Mouse (Mus musculus) forebrain, embryonic 11.5 days (tissue): ENCODE measurements around the gene Nav2. TPM values are rescaled to one million over a fixed set of nuclear protein-coding genes. Genes with fewer than 3 reads are reported as not detected.

ENCODE experiments used
- ATAC-seq: fragments of 200-750 bp; cut with Nextera tagmentation; replicated peaks from 2 replicates; pipeline ENCODE4 v1.8.0; 2017; ENCODE audit warnings: moderate TSS enrichment; ENCODE audit not compliant: low FRiP score
- DNase-seq: peaks from one replicate; pipeline ENCODE4 v3.0.0-alpha.2; 2017; ENCODE audit warnings: low spot score
- H3K27ac ChIP-seq: fragments of 300-500 bp; sonication (generic); 2 replicates; pipeline ENCODE4 v1.5.1; 2014; ENCODE audit warnings: low read depth, low read length
- H3K27me3 ChIP-seq: fragments of 300-500 bp; sonication (generic); 2 replicates; pipeline ENCODE4 v1.6.1; 2014; ENCODE audit warnings: mild to moderate bottlenecking, low read length, mixed read lengths; ENCODE audit not compliant: control insufficient read depth, insufficient read depth
- H3K36me3 ChIP-seq: fragments of 300-500 bp; sonication (generic); 2 replicates; pipeline ENCODE4 v1.6.1; 2014; ENCODE audit warnings: mild to moderate bottlenecking, low read length, moderate library complexity, mixed read lengths; ENCODE audit not compliant: control insufficient read depth, insufficient read depth
- H3K4me1 ChIP-seq: fragments of 300-500 bp; sonication (generic); replicated peaks from 2 replicates; pipeline ENCODE4 v1.6.1; 2014; ENCODE audit warnings: low read length, mixed read lengths; ENCODE audit not compliant: control insufficient read depth, insufficient read depth
- H3K4me2 ChIP-seq: fragments of 300-500 bp; sonication (generic); 2 replicates; pipeline ENCODE4 v1.6.1; 2014; ENCODE audit warnings: low read depth, mild to moderate bottlenecking, low read length, moderate library complexity, mixed read lengths; ENCODE audit not compliant: severe bottlenecking
- H3K4me3 ChIP-seq: fragments of 300-500 bp; sonication (generic); 2 replicates; pipeline ENCODE4 v1.5.1; 2014; ENCODE audit warnings: low read depth, low read length
- H3K9ac ChIP-seq: fragments of 300-500 bp; sonication (generic); 2 replicates; pipeline ENCODE4 v1.6.1; 2014; ENCODE audit warnings: low read length
- H3K9me3 ChIP-seq: fragments of 300-500 bp; sonication (generic); 2 replicates; pipeline ENCODE4 v1.6.1; 2016; ENCODE audit warnings: low read length, mixed read lengths; ENCODE audit not compliant: control insufficient read depth
- WGBS: fragments of 180-500 bp; shearing (Covaris S2); extraction: QIAGEN DNeasy Blood & Tissue Kit; methylation state at CpG from one replicate; pipeline ENCODE4 v1.1.7; 2014; 5-methylcytosine and 5-hydroxymethylcytosine counted together
- polyA plus RNA-seq: library from polyadenylated mRNA; unstranded; fragments of >200 nt; fragmentation: Nextera tagmentation; extraction: Ambion mirVana; gene quantifications from 2 replicates; pipeline ENCODE4 v1.2.1, GENCODE M21; 2014

Nav2 gene
- polyA plus RNA-seq, 1 experiment from 2014 or later, result 7.2 TPM

GRCm38 (mm10) chr7:49006886-49007285, 98.4 kb downstream of the Nav2 start:
- WGBS, result 73% methylated on average over 7 of the region's 7 CpGs
- H3K27ac ChIP-seq, result no peak overlapping the region

GRCm38 (mm10) chr7:49010739-49011138, 102.2 kb downstream of the Nav2 start:
- H3K4me1 ChIP-seq, result no peaks in the 10 kb centered on the region
- no peak overlapping the region for H3K27ac ChIP-seq
- H3K36me3 ChIP-seq, result no peaks in the 10 kb centered on the region
- no peak overlapping the region for H3K4me2 ChIP-seq
- no peak for ATAC-seq
- no peak overlapping the region for H3K9ac ChIP-seq
- 95% methylated on average over 6 of the region's 6 CpGs for WGBS
- H3K9me3 ChIP-seq, result no peaks in the 10 kb centered on the region
- H3K4me3 ChIP-seq, result no peak overlapping the region
- H3K27me3 ChIP-seq, result no peaks in the 10 kb centered on the region
- no peak for DNase-seq

More at GRCm38 (mm10) chr7:49006886-49007285, 98.4 kb downstream of the Nav2 start:
- H3K9ac ChIP-seq, result no peak overlapping the region
- H3K4me1 ChIP-seq, result no peaks in the 10 kb centered on the region
- H3K9me3 ChIP-seq, result no peaks in the 10 kb centered on the region
- no peaks in the 10 kb centered on the region for H3K27me3 ChIP-seq
- no peak overlapping the region for H3K4me3 ChIP-seq
- DNase-seq (no peak), ATAC-seq (no peak)
- H3K4me2 ChIP-seq, result no peak overlapping the region
- no peaks in the 10 kb centered on the region for H3K36me3 ChIP-seq

DNA sequence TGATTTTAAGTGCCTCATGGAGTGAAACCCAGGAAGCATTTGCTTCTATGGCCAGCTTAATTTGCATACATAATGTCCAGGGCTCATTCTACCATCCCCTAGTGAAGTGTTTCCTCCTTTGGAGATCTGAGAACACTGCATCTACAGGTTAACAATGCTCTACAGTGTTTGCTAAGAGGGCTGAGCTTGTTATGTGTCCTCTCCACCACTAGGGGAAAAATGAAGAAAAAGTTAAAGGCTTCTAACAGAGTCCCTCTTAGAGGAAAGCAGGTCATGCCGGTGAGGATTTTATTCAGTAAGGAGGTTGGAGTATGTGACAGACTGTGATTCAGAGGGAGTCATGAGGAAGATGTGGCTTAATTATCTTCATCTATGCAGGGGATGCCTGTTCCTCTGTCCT, 103.5 kb downstream of the Nav2 start:
- WGBS, result 63% methylated on average over 1 of the region's 1 CpGs
- Histone ChIP-seq H3K27ac (no peak overlapping the region), H3K4me1 (no peaks in the 10 kb centered on the region), H3K27me3 (no peaks in the 10 kb centered on the region), H3K36me3 (no peaks in the 10 kb centered on the region), H3K4me2 (no peak overlapping the region), H3K9ac (no peak overlapping the region), H3K9me3 (no peaks in the 10 kb centered on the region), H3K4me3 (no peak overlapping the region)
- DNase-seq (no peak), ATAC-seq (no peak)

GRCm38 (mm10) chr7:49014480-49014879, 106.0 kb downstream of the Nav2 start:
- no peak for ATAC-seq
- no peaks in the 10 kb centered on the region for H3K9me3 ChIP-seq
- no peak overlapping the region for H3K27ac ChIP-seq
- H3K27me3 ChIP-seq, result no peaks in the 10 kb centered on the region
- 91% methylated on average over 10 of the region's 10 CpGs for WGBS
- H3K36me3 ChIP-seq, result no peaks in the 10 kb centered on the region
- H3K9ac ChIP-seq, result no peak overlapping the region
- no peak for DNase-seq
- no peak overlapping the region for H3K4me2 ChIP-seq
- H3K4me3 ChIP-seq, result no peak overlapping the region
- no peaks in the 10 kb centered on the region for H3K4me1 ChIP-seq

- DNase-seq (no peak), ATAC-seq (no peak)
- H3K27ac ChIP-seq, result no peak overlapping the region
- H3K9me3 ChIP-seq, result no peaks in the 10 kb centered on the region
- H3K4me1 ChIP-seq, result no peaks in the 10 kb centered on the region
- no peak overlapping the region for H3K4me3 ChIP-seq
- no peaks in the 10 kb centered on the region for H3K27me3 ChIP-seq
- no peaks in the 10 kb centered on the region for H3K36me3 ChIP-seq
- 87% methylated on average over 6 of the region's 6 CpGs for WGBS
- H3K4me2 ChIP-seq, result no peak overlapping the region
- H3K9ac ChIP-seq, result no peak overlapping the region
Measured at GRCm38 (mm10) chr7:49015297-49015696, 106.8 kb downstream of the Nav2 start.

DNA sequence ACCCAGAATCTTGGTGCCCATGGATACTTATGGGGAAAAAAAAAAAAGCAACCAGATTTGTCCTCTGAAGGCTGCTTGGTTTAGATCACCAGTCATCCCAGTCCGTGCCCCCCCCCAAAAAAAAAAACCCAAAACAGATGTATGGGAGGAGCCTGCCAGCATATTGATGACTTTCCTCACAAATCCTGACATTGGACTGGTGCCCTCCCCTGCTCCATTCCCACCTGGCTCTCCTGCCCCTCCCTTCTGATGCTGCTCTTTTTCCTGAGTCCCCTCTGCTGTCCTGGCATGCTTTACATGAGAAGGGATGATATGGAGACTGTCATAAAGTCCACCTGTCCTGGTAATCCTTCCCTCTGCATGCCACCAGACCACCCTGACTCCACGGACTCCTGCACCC, 107.6 kb downstream of the Nav2 start:
- H3K36me3 ChIP-seq, result no peaks in the 10 kb centered on the region
- DNase-seq (no peak), ATAC-seq (no peak)
- no peak overlapping the region for H3K4me2 ChIP-seq
- no peaks in the 10 kb centered on the region for H3K27me3 ChIP-seq
- WGBS, result 77% methylated on average over 2 of the region's 2 CpGs
- H3K9ac ChIP-seq, result no peak overlapping the region
- H3K4me3 ChIP-seq, result no peak overlapping the region
- no peaks in the 10 kb centered on the region for H3K4me1 ChIP-seq
- H3K9me3 ChIP-seq, result no peaks in the 10 kb centered on the region
- no peak overlapping the region for H3K27ac ChIP-seq

DNA sequence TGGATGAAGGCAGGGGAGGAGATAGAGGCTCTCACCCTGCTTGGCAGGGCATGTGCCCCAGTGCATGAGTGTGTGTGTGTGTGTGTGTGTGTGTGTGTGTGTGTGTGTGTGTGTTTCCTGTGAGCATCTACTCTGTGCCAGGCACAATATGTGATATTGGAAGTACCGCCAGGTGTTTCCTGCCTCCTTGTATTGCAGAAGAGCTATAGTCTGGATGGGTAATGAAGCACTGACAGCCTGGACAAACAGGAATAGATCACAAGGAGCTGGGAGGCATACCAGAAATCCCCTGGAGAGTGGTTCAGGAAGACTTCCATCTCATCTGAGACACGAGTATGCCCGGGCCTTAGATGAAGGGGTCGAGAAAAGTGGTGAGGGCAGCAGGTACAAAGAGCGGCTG, 109.3 kb downstream of the Nav2 start:
- H3K36me3 ChIP-seq, result no peaks in the 10 kb centered on the region
- DNase-seq (no peak), ATAC-seq (no peak)
- no peak overlapping the region for H3K4me2 ChIP-seq
- 91% methylated on average over 5 of the region's 5 CpGs for WGBS
- H3K27me3 ChIP-seq, result no peaks in the 10 kb centered on the region
- H3K4me1 ChIP-seq, result no peaks in the 10 kb centered on the region
- H3K9ac ChIP-seq, result no peak overlapping the region
- H3K27ac ChIP-seq, result no peak overlapping the region
- H3K9me3 ChIP-seq, result no peaks in the 10 kb centered on the region
- no peak overlapping the region for H3K4me3 ChIP-seq

- no peak overlapping the region for H3K27ac ChIP-seq
- no peak overlapping the region for H3K4me3 ChIP-seq
- DNase-seq, result no peak
- no peak for ATAC-seq
- H3K36me3 ChIP-seq, result no peaks in the 10 kb centered on the region
- H3K9me3 ChIP-seq, result no peaks in the 10 kb centered on the region
- no peaks in the 10 kb centered on the region for H3K4me1 ChIP-seq
- WGBS, result 81% methylated on average over 7 of the region's 7 CpGs
- no peak overlapping the region for H3K9ac ChIP-seq
- H3K27me3 ChIP-seq, result no peaks in the 10 kb centered on the region
- H3K4me2 ChIP-seq, result no peak overlapping the region
Measured at GRCm38 (mm10) chr7:49018478-49018914, 110.0 kb downstream of the Nav2 start.

GRCm38 (mm10) chr7:49025026-49025815, 116.7 kb downstream of the Nav2 start:
- Histone ChIP-seq H3K4me2 (no peak overlapping the region), H3K9me3 (no peaks in the 10 kb centered on the region), H3K4me1 (no peaks in the 10 kb centered on the region), H3K9ac (no peak overlapping the region), H3K27ac (no peak overlapping the region), H3K4me3 (no peak overlapping the region), H3K36me3 (no peaks in the 10 kb centered on the region), H3K27me3 (0 out of 2 replicates have a peak, but pooled peaks cover 2% of the 10 kb centered on the region)
- no peak for ATAC-seq
- WGBS, result 79% methylated on average over 8 of the region's 8 CpGs
- DNase-seq, result no peak
